Mouse (Mus musculus): ENCODE results near the gene Slc26a1. TPM values are rescaled to one million over a fixed set of nuclear protein-coding genes. Genes with fewer than 3 reads are reported as not detected.
A peak's percentile ranks its signal among the peaks of the same experiment; 100 is the strongest.

The Slc26a1 gene
- not detected in 2 replicates for total RNA-seq (2014; fragmentation: Nextera tagmentation)
- total RNA-seq (2017) = 0.10 TPM in 1 of 2 replicates, not detected in the other

GRCm38 (mm10) chr5:108675251-108675816 is at the start of gene Slc26a1:
Slc26a1 (minus strand) TSS chr5:108675569.
- ATAC-seq (replicated peaks; ENCODE audit: poor library complexity, severe bottlenecking) = no peak

DNA sequence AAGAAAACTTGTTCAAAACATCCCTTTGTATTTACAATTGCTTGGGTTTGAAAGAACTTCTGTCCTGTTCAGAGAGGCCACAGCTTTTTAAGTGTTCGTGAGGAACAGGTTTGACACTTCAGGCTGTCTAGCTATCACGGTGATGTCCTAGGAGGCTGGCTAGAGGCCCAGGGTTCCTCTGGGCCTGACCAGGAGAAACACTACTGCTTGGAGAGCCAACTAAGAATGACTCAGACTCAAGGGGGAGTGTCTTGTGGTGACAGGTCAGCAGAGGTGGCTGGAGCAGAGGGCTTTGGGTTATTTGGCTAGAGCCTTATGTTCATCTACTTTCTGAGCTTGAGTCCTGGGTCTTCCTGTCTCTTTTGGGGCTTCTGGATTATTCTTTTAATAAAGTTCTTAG is 48.6 kb upstream of the Slc26a1 start:
- ATAC-seq (replicated peaks; ENCODE audit: poor library complexity, severe bottlenecking) = no peak

GRCm38 (mm10) chr5:108719761-108720160 is 44.4 kb upstream of the Slc26a1 start:
- no peak for ATAC-seq (replicated peaks; ENCODE audit: poor library complexity, severe bottlenecking)

DNA sequence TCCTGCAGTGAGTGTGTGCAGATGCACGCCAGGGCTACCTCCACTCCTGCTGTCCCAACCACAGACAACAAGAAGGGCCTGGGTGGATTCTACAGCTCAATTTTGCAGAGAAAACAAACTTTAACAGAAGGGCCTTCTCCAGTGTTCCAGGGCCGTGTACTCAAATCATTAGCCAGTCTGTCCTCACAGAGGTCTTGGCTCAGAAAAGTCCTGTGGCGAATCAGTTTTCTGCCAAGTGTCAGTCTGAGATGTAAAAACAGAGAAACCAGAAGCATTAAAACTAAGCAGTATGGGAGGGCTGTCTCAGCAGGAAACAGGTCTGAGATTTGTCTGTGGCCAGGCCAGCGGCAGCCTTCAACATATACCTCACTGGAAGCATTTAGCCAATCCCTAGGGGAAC is 42.7 kb upstream of the Slc26a1 start:
- no peak for ATAC-seq (replicated peaks; ENCODE audit: poor library complexity, severe bottlenecking)

- no peak for ATAC-seq (replicated peaks; ENCODE audit: poor library complexity, severe bottlenecking)
These were observed 40.6 kb upstream of the Slc26a1 start for GRCm38 (mm10) chr5:108715974-108716373.

- ATAC-seq (replicated peaks; ENCODE audit: poor library complexity, severe bottlenecking) = no peak
These were observed 38.8 kb upstream of the Slc26a1 start for GRCm38 (mm10) chr5:108714149-108714548.

DNA sequence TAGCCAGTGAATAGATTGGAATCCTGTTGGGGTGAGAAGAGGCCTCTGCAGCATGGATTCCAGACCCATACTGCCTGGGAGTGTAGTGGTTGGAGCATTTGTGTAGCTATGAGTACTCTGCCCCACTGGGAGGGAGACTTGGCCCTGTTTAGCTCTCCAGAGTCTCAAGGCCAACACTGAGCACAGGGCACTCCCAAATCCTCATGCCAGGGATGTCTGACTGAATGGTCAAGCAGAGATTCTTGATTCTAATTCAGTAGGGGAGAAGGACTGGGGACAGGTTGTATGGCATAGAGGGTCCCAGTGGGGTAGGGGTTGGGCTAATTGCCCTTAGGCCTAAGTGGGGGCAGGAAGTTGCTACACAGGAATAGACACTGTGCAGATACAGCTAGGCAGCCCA is 38.3 kb upstream of the Slc26a1 start:
- no peak for ATAC-seq (replicated peaks; ENCODE audit: poor library complexity, severe bottlenecking)

- ATAC-seq (replicated peaks; ENCODE audit: poor library complexity, severe bottlenecking) = no peak
These were observed 37.7 kb upstream of the Slc26a1 start for GRCm38 (mm10) chr5:108713096-108713495.

GRCm38 (mm10) chr5:108711968-108712367 is 36.6 kb upstream of the Slc26a1 start:
- ATAC-seq (replicated peaks; ENCODE audit: poor library complexity, severe bottlenecking) = no peak

DNA sequence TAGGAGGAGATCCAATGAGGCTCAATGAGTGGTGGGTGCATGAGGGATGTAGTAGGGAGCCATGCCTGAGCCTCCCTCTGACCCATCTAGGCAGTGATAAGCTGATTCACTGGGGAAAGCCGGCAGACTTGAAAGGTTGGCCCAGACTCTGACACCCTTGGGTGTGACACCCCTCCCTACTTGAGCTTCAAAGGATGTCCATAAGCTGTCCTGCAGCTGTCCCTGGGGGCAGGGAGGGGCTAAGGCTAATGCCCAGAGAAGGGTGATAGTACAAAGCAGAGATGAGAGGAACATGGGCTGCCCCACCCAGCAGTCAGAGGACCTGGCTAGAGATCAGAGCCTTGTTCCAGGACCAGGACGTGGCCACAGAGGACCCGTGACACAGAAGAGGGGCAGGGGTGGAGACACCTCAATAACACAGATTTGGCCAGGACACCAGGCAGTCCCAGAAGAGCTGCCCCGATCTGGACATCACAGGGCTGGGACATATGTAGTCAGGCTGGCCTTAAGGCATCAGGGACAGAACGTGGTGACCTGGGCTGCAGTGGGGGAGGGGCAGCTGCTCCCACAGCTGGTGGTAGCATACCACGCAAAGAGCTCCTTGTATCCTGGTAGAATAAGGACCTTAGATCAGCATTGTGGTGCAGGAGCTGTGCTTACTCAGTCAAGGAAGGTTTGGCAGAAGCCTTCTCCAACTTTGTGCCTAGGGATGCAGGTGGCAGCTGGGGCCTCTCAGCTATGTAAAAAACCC is 33.8 kb upstream of the Slc26a1 start:
- ATAC-seq (replicated peaks; ENCODE audit: poor library complexity, severe bottlenecking) = no peak

- no peak for ATAC-seq (replicated peaks; ENCODE audit: poor library complexity, severe bottlenecking)
These were observed 33.0 kb upstream of the Slc26a1 start for GRCm38 (mm10) chr5:108708419-108708818.

DNA sequence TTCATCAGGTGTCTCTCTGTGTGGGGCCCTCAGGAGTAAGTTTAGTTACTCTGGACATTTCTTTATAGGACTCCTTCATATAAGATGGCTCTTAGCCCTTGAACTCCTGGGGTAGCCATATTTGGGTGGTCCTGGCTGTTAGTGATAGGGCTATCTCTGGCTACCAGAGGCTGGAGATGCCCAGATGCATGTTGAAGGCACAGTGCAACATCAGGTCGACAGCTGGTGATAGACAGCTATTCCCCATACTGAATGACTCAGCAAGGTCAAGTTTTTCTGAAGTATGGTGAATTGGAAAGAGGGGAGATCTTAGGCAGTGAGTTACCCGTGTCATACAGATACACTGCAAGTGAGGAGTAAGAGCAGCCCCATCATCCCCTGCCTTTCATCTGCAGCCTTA is 32.4 kb upstream of the Slc26a1 start:
- no peak for ATAC-seq (replicated peaks; ENCODE audit: poor library complexity, severe bottlenecking)

- ATAC-seq (replicated peaks; ENCODE audit: poor library complexity, severe bottlenecking) = no peak
These were observed 28.6 kb upstream of the Slc26a1 start for GRCm38 (mm10) chr5:108703754-108704626.

- ATAC-seq (replicated peaks; ENCODE audit: poor library complexity, severe bottlenecking) = no peak
These were observed 26.1 kb upstream of the Slc26a1 start for GRCm38 (mm10) chr5:108701341-108702021.

- no peak for ATAC-seq (replicated peaks; ENCODE audit: poor library complexity, severe bottlenecking)
These were observed 25.0 kb upstream of the Slc26a1 start for GRCm38 (mm10) chr5:108700346-108700745.

GRCm38 (mm10) chr5:108697341-108697753 is 22.0 kb upstream of the Slc26a1 start:
- no peak for ATAC-seq (replicated peaks; ENCODE audit: poor library complexity, severe bottlenecking)

DNA sequence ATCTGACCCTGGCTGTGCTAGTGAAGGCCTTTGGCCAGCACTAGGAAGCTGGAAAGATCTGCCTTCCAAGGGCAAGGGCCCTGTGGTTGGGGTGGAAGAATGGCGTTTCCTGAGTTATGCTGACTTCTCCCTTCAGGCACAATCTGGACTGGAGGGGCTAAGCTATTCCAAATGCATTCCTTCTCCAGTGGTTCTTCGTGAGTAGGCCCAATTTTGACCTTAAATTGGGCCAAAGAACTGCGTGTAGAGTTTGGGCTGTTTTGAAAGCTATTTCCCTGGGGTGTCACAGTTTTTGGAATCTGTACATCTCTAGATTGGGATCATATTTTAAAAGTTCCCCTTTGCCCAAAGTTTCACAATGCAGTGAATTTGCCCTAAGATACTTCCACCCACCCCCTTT is 21.2 kb upstream of the Slc26a1 start:
- no peak for ATAC-seq (replicated peaks; ENCODE audit: poor library complexity, severe bottlenecking)

GRCm38 (mm10) chr5:108695861-108696260 is 20.5 kb upstream of the Slc26a1 start:
- ATAC-seq (replicated peaks; ENCODE audit: poor library complexity, severe bottlenecking) = no peak

DNA sequence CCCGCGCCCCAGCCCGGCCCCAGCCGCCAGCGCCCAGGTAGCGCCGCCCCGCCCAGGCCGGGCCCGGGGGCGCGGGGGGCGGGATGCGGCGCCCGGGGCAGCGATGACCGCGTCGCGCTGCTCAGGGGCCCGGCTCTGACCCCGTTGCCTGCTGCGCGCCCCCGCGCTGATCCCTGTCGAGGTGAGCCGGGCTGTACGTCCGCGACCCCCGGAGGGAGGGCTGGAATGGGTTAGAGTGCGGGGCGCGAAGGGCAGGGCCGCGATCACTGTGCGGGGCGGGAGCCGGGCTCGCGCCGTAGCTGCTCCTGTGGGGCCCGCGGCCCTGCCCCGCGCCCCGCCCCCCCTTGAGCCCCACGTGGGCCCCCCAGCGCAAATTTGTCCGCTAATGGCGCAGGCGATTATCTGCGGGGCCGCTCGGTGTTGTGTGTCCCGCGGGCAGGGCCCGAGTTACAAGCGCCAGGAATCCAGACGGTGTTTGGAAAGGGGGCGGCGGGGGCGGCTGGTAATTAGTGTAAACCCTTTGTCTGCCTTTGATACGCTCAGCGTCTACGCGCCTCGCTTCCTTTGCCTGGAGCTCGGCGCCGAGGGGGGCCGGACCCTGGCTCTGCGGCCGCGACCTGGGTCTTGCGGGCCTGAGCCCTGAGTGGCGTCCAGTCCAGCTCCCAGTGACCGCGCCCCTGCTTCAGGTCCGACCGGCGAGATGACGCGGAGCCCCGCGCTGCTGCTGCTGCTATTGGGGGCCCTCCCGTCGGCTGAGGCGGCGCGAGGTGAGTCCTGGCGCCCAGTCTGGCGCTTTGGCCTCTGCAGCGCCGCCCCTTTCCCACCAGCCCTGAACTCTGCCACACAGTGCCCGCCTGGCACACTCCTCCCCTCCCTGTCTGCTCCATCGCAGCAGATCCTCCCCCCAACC is 19.2 kb upstream of the Slc26a1 start:
- peak; percentile 50 for ATAC-seq (replicated peaks; ENCODE audit: poor library complexity, severe bottlenecking)

Data from granulocyte monocyte progenitor cell, adult 5-6 weeks (primary cell).